Mouse (Mus musculus) c-Kit-positive CD71-positive TER-119-positive erythroid progenitor cells, embryonic 14.5 days (primary cell): ENCODE measurements around the gene Dmwd.
"Not testable (repeated sequence)": the region's sequence is repeated elsewhere in the genome, so short reads cannot be mapped to it uniquely, and the experiment has no call there.

Experiments used
- DNase-seq: peaks from one replicate; pipeline ENCODE4 v3.0.0-alpha.2; 2013; ENCODE audit warnings: low spot score

Dmwd gene

DNA sequence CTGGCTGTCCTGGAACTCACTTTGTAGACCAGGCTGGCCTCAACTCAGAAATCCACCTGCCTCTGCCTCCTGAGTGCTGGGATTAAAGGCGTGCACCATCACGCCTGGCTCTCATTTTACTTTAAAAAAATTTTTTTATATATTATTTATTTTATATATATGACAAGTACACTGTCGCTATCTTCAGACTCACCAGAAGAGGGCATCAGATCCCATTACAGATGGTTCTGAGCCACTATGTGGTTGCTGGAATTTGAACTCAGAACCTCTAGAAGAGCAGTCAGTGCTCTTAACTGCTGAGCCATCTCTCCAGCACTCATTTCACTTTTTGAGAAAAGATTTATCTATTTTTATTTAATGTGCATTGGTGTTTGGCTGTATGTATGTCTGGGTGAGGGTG, 5.0 kb upstream of the Dmwd start:
- not testable (repeated sequence) for DNase-seq

- no peak for DNase-seq
Observed at GRCm38 (mm10) chr7:19073504-19073903, 2.5 kb upstream of the Dmwd start.

- no peak for DNase-seq
Observed at GRCm38 (mm10) chr7:19074494-19074893, 1.5 kb upstream of the Dmwd start.

DNA sequence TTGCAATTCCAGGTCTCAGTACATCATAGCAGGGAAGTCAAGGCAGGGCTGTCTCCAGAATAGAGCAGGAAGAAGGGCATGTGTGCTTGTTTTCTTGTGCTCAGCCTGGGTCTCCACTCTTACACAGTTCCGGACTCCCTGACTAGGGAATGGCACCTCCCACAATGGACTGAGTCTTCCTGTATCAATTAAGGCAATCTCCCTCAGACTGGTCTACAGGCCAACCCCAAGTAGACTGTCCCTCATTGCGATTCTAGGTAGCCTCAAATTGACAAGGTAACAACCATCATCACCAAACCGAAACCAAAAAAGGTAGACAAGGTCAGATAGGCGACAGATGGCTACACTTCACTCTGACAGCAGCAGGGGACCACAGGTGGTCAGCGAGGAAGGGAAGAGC, 796 bp upstream of the Dmwd start:
- DNase-seq, result no peak

- DNase-seq, result no peak
Observed at GRCm38 (mm10) chr7:19076586-19076991, 562 bp downstream of the Dmwd start.

- no peak for DNase-seq
Observed at GRCm38 (mm10) chr7:19077761-19078160, 1.7 kb downstream of the Dmwd start.

DNA sequence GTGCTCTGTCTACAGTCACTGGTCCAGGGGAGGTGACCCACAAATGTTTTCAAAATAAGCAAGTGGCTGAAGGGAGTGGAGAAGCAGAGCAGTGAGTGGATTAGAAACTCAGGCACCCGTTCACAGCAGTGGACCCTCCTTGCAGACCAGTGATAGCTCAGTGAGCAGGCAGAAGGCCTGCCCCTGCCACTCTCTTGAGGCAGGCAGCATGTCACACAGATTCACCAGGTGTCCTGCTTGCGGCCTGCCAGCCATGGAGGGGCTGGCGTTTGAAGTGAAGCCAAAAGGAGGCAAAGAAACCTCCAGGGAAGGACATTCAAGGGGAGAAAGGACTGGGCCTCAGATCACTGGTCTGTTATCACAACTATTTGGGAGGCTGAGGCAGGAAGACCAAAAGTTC, 2.7 kb downstream of the Dmwd start:
- DNase-seq, result no peak

- DNase-seq, result no peak
Observed at GRCm38 (mm10) chr7:19080451-19080950, 4.5 kb downstream of the Dmwd start.

GRCm38 (mm10) chr7:19082171-19082570, 6.1 kb downstream of the Dmwd start:
- no peak for DNase-seq

- DNase-seq, result no peak
Observed at GRCm38 (mm10) chr7:19083096-19083495, 7.1 kb downstream of the Dmwd start.

DNA sequence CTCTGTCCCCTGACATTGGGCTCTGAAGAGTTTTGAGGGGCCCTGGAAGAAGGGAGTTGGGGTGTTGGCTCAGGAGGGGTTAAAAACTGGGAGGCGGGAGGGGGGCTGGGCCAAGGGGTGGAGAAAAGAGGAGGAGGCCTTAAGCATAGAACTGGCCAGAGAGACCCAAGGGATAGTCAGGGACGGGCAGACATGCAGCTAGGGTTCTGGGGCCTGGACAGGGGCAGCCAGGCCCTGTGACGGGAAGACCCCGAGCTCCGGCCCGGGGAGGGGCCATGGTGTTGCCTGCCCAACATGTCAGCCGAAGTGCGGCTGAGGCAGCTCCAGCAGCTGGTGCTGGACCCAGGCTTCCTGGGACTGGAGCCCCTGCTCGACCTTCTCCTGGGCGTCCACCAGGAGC, 7.7 kb downstream of the Dmwd start, which contains the start of gene Dmpk:
Gene Dmpk (plus strand): TSS at position 149 of the 400 bp plus-strand sequence.
- no peak for DNase-seq

GRCm38 (mm10) chr7:19084277-19084771, 8.3 kb downstream of the Dmwd start:
- DNase-seq, result no peak

GRCm38 (mm10) chr7:19084921-19085473, 9.0 kb downstream of the Dmwd start:
- DNase-seq, result no peak

DNA sequence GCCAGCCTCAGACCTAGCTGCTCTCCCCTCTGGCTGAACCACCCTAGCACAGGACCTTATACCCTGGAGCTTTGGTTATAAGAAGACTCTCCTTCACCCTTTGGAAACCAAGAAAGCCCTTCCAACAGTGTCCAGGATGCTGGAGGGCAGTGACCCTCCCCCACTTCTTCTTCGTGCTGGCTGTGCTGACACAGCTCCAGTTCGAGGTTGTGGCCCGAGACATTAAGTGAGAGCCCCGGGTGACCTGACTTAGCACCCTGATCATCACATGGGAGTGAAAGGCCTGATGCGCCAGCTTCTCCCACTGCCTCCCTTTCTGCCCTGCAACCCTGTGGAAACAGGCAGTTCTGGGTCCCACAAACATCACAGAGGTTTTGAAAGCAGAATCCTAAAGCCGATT, 9.5 kb downstream of the Dmwd start:
- no peak for DNase-seq

DNA sequence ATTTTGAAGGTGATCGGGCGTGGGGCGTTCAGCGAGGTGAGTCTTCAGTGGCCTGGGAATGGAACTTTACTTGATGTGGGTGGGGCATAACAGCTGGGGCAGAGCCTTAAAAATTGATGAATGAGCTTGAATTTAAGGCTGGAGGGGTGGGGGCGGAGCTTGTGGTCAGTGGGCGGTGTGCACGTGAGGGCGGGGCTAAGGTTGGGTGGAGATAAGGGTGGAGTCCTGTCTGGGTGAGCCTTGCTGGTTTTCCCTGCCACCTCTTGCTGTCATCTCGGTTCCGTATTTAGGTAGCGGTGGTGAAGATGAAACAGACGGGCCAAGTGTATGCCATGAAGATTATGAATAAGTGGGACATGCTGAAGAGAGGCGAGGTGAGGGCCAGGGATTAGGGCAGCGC, 10.0 kb downstream of the Dmwd start:
- DNase-seq, result peak; percentile 85

DNA sequence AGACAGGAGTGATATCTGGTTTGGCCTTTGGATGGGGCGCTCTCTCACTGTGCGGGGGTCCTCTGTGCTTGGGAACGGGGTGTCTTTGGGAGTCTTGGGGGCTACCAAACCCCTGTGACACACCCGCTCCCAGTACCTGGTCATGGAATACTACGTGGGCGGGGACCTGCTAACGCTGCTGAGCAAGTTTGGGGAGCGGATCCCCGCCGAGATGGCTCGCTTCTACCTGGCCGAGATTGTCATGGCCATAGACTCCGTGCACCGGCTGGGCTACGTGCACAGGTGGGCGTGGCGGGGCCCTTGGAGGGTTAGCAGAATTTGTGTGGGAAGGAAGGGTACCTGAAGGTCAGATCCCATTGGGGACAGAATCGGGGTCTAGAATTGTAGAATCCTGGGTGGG, 10.7 kb downstream of the Dmwd start:
- DNase-seq, result no peak

- DNase-seq, result peak; percentile 68
Observed at GRCm38 (mm10) chr7:19088813-19089212, 12.8 kb downstream of the Dmwd start.

- no peak for DNase-seq
Observed at GRCm38 (mm10) chr7:19091913-19092312, 15.9 kb downstream of the Dmwd start.

DNA sequence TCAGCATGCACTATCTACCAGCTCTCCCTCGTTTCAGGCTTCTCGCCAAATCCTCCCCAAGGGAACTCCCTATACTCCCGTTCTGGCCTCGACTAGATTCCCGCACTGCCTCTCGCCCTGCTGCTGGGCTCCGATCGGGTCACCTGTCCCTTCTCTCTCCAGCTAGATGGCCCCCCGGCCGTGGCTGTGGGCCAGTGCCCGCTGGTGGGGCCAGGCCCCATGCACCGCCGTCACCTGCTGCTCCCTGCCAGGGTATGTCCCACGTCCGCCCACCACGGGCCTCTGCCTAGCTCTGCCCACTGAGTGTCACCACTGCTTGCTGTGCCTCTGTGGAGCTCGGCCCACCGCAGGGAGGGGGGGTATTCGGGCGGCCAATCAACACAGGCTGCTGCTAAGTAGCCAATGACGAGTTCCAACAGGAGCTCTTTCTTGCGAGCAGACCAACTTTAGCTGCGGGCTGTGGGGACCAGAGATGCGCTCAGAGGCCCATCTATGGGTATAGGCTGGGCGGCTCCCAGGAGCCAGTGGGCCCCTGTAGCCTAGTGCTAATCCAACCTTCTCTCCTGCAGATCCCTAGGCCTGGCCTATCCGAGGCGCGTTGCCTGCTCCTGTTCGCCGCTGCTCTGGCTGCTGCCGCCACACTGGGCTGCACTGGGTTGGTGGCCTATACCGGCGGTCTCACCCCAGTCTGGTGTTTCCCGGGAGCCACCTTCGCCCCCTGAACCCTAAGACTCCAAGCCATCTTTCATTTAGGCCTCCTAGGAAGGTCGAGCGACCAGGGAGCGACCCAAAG, 16.6 kb downstream of the Dmwd start:
- no peak for DNase-seq

GRCm38 (mm10) chr7:19093174-19093521, 17.1 kb downstream of the Dmwd start:
- peak; percentile 80 for DNase-seq

GRCm38 (mm10) chr7:19093537-19094385, 17.7 kb downstream of the Dmwd start:
- peak; percentile 88 for DNase-seq

GRCm38 (mm10) chr7:19094471-19094825, 18.4 kb downstream of the Dmwd start, which contains the start of gene Six5:
TSS of gene Six5 (plus strand) at chr7:19094594.
- no peak for DNase-seq
